Mouse (Mus musculus): Measurements from ENCODE around the gene Wdr82. TPM values are rescaled to one million over a fixed set of nuclear protein-coding genes. Genes with fewer than 3 reads are reported as not detected.

The Wdr82 gene
- polyA plus RNA-seq, 1 experiment from 2014 or later, result 16.0 TPM

GRCm38 (mm10) chr9:106147851-106148431 is 22.8 kb upstream of the Wdr82 start:
- peak overlapping the region; percentile 37; the same call in 1 of the 2 replicates for H3K4me3 ChIP-seq
- ATAC-seq (ENCODE audit: extremely low read depth, insufficient number of reproducible peaks, low FRiP score, low TSS enrichment), result no peak
- H3K9me3 ChIP-seq, result no peaks in the 10 kb centered on the region
- peak overlapping the region; percentile 66 for H3K4me2 ChIP-seq
- H3K36me3 ChIP-seq, result no peaks in the 10 kb centered on the region
- peaks cover 15% of the 10 kb centered on the region for H3K4me1 ChIP-seq
- 4% methylated on average over 10 of the region's 10 CpGs for WGBS
- peak overlapping the region; percentile 63; the same call in 1 of the 2 replicates for H3K9ac ChIP-seq
- H3K27me3 ChIP-seq (replicated peaks), result peaks cover 93% of the 10 kb centered on the region
- H3K27ac ChIP-seq (replicated peaks), result no peak overlapping the region

- Histone ChIP-seq H3K4me3 (peak overlapping the region; percentile 37), H3K9ac (peak overlapping the region; percentile 63), H3K4me1 (peaks cover 15% of the 10 kb centered on the region), H3K9me3 (no peaks in the 10 kb centered on the region), H3K4me2 (peak overlapping the region; percentile 66), H3K36me3 (no peaks in the 10 kb centered on the region), H3K27ac (replicated peaks) (no peak overlapping the region), H3K27me3 (replicated peaks) (peaks cover 87% of the 10 kb centered on the region)
- 2% methylated on average over 36 of the region's 36 CpGs for WGBS
- no peak for ATAC-seq (ENCODE audit: extremely low read depth, insufficient number of reproducible peaks, low FRiP score, low TSS enrichment)
Observed at GRCm38 (mm10) chr9:106148541-106149398, 22.0 kb upstream of the Wdr82 start.

DNA sequence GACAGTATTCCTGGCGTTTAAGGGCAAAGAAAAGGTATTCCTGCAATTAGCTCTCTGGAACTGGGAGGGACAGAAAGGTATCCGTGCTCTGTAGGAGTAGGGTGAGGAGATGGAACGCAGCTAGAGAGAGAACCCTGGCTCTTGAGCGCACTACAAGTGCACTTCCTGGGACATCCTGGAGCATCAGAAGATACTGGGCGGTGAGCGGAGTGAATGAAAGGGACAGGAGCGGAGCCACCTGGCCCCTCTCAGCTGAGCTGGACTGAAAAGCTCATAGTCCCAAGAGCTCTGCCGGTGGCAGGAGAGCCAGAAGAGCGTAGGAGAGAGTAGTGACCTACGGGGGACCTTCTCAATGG is 21.4 kb upstream of the Wdr82 start:
- Histone ChIP-seq H3K9ac (0 out of 2 replicates have a peak overlapping the region, but pooled peaks have one; percentile 63), H3K9me3 (no peaks in the 10 kb centered on the region), H3K27ac (replicated peaks) (no peak overlapping the region), H3K36me3 (no peaks in the 10 kb centered on the region), H3K4me3 (peak overlapping the region; percentile 37), H3K27me3 (replicated peaks) (peaks cover 81% of the 10 kb centered on the region), H3K4me1 (peaks cover 15% of the 10 kb centered on the region), H3K4me2 (peak overlapping the region; percentile 66)
- no peak for ATAC-seq (ENCODE audit: extremely low read depth, insufficient number of reproducible peaks, low FRiP score, low TSS enrichment)
- WGBS, result 16% methylated on average over 10 of the region's 10 CpGs

- no peak for ATAC-seq (ENCODE audit: extremely low read depth, insufficient number of reproducible peaks, low FRiP score, low TSS enrichment)
- Histone ChIP-seq H3K27me3 (replicated peaks) (peaks cover 51% of the 10 kb centered on the region), H3K27ac (replicated peaks) (no peak overlapping the region), H3K4me1 (peaks cover 2% of the 10 kb centered on the region; the same call in 1 of the 2 replicates), H3K9ac (no peak overlapping the region), H3K9me3 (no peaks in the 10 kb centered on the region), H3K36me3 (no peaks in the 10 kb centered on the region), H3K4me2 (no peak overlapping the region), H3K4me3 (no peak overlapping the region)
- 78% methylated on average over 9 of the region's 9 CpGs for WGBS
Observed at GRCm38 (mm10) chr9:106154106-106154505, 16.6 kb upstream of the Wdr82 start.

DNA sequence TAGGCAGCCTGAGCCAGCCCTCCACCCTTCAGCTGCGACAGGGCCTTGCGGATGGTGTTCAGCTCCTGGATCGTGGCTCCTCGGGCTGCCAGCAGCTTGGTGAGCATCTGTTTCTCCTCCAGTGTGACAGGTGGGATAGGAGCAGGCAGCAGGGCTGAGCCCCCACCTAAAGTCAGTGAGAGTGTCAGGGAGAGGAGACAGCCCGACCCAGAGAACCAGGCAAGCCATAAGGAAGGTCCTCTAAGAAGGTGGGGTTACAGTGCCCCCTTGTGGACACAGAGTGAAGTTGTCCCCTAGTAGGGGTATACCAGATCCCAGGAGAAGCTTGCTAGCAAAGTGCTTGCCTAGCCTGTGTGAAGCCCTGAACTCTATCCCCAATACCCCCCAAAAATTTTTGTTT is 14.3 kb upstream of the Wdr82 start:
- no peak overlapping the region for H3K27ac ChIP-seq (replicated peaks)
- 56% methylated on average over 5 of the region's 5 CpGs for WGBS
- no peaks in the 10 kb centered on the region for H3K36me3 ChIP-seq
- no peaks in the 10 kb centered on the region for H3K9me3 ChIP-seq
- H3K9ac ChIP-seq, result no peak overlapping the region
- peaks cover 27% of the 10 kb centered on the region for H3K27me3 ChIP-seq (replicated peaks)
- peaks cover 5% of the 10 kb centered on the region for H3K4me1 ChIP-seq
- no peak for ATAC-seq (ENCODE audit: extremely low read depth, insufficient number of reproducible peaks, low FRiP score, low TSS enrichment)
- H3K4me2 ChIP-seq, result no peak overlapping the region
- no peak overlapping the region for H3K4me3 ChIP-seq

DNA sequence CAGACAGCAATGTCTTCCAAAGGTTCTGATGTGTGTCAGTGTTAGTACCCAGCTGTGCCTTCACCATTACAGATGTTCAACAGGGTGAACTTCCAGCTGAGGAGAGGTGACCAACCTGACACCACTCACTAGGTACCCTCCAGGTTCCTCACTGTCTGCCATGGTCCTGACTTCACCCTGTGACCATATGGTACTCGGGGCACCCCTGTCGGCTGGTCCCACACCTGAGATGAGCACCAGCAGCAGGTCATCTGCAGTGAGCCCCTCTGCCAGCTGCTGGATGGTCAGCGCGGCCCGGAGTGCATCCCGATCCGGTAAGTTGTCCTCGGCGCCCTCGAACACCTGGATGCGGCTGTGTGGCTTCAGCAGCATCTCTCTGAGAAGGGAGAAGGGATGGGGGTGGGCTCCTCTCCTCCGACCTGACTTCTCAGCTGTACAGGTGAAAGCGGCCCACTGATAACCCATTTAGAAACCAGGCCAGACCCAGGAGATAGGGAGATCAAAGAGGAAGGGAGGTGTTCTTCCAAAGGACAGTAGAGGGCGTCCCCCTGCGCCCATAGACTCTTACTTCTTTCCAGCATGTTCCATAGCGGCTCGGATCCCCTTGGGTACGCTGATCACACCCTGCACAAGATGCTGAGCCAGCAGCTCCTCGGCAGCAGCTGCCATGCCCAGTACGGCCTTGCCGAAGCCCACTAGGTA is 13.7 kb upstream of the Wdr82 start:
- Histone ChIP-seq H3K27ac (replicated peaks) (no peak overlapping the region), H3K27me3 (replicated peaks) (peaks cover 29% of the 10 kb centered on the region), H3K4me2 (no peak overlapping the region), H3K9me3 (no peaks in the 10 kb centered on the region), H3K4me3 (no peak overlapping the region), H3K36me3 (no peaks in the 10 kb centered on the region), H3K9ac (no peak overlapping the region), H3K4me1 (peaks cover 5% of the 10 kb centered on the region)
- 79% methylated on average over 21 of the region's 21 CpGs for WGBS
- no peak for ATAC-seq (ENCODE audit: extremely low read depth, insufficient number of reproducible peaks, low FRiP score, low TSS enrichment)

DNA sequence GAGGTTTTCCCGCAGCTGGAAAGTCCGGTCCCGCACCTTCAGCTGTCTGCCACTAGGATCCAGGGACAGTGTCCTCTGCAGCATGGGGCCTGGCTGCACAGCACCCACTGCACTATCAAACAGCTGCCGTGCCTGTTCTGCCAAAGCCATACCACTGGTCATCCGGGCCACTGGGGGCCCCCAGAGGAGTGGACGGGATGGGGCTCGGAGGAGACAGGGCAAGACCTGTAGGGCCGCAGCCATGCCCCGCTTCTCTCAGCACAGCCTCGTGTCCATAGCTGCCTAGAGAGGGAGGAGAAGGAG is 13.2 kb upstream of the Wdr82 start:
- Histone ChIP-seq H3K4me2 (no peak overlapping the region), H3K27me3 (replicated peaks) (peaks cover 29% of the 10 kb centered on the region), H3K36me3 (no peaks in the 10 kb centered on the region), H3K4me3 (no peak overlapping the region), H3K4me1 (peaks cover 5% of the 10 kb centered on the region), H3K9ac (no peak overlapping the region), H3K27ac (replicated peaks) (no peak overlapping the region), H3K9me3 (no peaks in the 10 kb centered on the region)
- WGBS, result 82% methylated on average over 10 of the region's 10 CpGs
- ATAC-seq (ENCODE audit: extremely low read depth, insufficient number of reproducible peaks, low FRiP score, low TSS enrichment), result no peak

DNA sequence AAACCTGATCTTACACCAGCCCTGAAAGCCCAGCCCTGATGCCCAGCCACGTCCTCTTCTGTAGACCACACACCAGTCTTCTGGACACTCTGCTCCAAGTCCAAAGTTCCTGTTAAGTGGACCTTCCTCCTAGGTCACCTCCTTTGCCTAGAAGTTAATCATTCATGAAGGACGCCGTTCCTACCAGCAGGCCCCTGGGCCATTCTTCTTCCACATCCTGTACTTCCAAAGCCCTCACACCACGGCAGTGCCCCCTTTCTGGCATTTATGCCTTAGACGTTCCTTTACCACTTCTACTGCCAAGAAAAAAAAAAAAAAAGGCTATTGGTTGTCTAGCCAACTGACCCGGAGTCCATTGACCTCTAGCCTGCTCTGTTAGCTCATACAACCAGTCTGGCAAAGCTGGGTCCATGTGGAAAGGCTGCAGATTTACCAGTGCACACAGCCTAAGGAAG is 12.7 kb upstream of the Wdr82 start, which contains the start of gene Glyctk:
Gene Glyctk (minus strand): TSS at position 102 of the 455 bp plus-strand sequence.
- Histone ChIP-seq H3K9me3 (no peaks in the 10 kb centered on the region), H3K4me2 (no peak within 1 kb of the TSS)
- 75% methylated on average over 6 of the region's 6 CpGs for WGBS

DNA sequence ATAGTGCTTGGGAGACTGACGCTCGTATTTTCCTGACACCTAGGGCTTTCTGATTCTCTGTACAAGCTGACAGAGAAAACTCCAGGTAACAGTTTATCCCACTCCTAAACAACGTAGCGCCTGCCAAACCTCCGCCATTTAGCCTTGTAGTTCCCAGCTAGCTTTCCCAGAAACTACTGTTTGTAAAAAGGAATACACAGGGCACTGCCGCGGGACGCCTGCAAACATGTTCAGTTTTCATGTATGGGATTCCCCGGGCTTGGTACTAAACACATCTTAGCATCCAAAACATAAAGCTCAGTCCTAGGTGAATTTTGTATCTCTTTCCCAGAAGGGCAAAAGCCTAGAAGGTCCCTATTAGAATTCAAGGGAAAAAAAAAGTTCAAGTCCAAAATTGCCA is 11.5 kb upstream of the Wdr82 start:
- H3K4me3 ChIP-seq, result peak overlapping the region; percentile 64

More for the DNA sequence above, 12.7 kb upstream of the Wdr82 start, which contains the start of gene Glyctk:
- no peaks in the 10 kb centered on the region for H3K36me3 ChIP-seq
- no peak within 1 kb of the TSS for H3K4me3 ChIP-seq
- no peak for ATAC-seq (ENCODE audit: extremely low read depth, insufficient number of reproducible peaks, low FRiP score, low TSS enrichment)
- H3K27me3 ChIP-seq (replicated peaks), result peaks cover 26% of the 10 kb centered on the region
- no peak within 1 kb of the TSS for H3K9ac ChIP-seq
- peaks cover 5% of the 10 kb centered on the region for H3K4me1 ChIP-seq
- no peak within 1 kb of the TSS for H3K27ac ChIP-seq (replicated peaks)

DNA sequence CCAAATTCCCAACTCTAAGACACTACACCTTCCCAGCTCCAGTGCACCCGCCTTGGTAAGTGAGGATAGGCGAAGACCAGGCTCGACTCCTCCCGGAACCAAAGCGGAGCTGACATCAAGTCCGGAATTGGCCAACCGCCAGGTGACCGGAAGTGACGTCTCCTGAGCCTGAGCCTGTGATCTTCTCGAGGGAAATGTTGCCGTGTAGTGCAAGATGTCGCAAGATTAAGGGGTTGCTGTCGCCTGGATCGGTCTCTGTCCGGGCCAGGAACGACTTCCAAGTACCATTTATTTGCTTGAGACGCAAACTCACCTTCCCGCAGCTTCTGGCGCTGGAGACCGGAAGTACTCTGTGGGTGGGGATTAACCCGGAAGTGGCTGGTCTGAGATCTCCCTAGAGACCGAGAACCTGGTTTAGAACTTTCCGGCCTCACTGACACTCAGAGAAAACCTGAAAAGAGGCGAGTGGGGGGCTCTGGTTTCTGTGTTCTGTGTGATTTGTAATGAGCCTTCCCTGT is 10.9 kb upstream of the Wdr82 start:
- Histone ChIP-seq H3K27me3 (replicated peaks) (peaks cover 26% of the 10 kb centered on the region), H3K4me1 (peaks cover 5% of the 10 kb centered on the region), H3K27ac (replicated peaks) (peak overlapping the region; percentile 90), H3K9me3 (no peaks in the 10 kb centered on the region), H3K4me3 (peak overlapping the region; percentile 64), H3K4me2 (peak overlapping the region; percentile 73), H3K36me3 (no peaks in the 10 kb centered on the region), H3K9ac (peak overlapping the region; percentile 82)
- 4% methylated on average over 24 of the region's 24 CpGs for WGBS
- ATAC-seq (ENCODE audit: extremely low read depth, insufficient number of reproducible peaks, low FRiP score, low TSS enrichment), result peak; percentile 67

More for the DNA sequence above, 11.5 kb upstream of the Wdr82 start:
- ATAC-seq (ENCODE audit: extremely low read depth, insufficient number of reproducible peaks, low FRiP score, low TSS enrichment), result no peak
- no peaks in the 10 kb centered on the region for H3K9me3 ChIP-seq
- peak overlapping the region; percentile 73 for H3K4me2 ChIP-seq
- no peak overlapping the region for H3K9ac ChIP-seq
- no peak overlapping the region for H3K27ac ChIP-seq (replicated peaks)
- H3K36me3 ChIP-seq, result no peaks in the 10 kb centered on the region
- 82% methylated on average over 9 of the region's 9 CpGs for WGBS
- H3K27me3 ChIP-seq (replicated peaks), result peaks cover 26% of the 10 kb centered on the region
- peaks cover 5% of the 10 kb centered on the region for H3K4me1 ChIP-seq

DNA sequence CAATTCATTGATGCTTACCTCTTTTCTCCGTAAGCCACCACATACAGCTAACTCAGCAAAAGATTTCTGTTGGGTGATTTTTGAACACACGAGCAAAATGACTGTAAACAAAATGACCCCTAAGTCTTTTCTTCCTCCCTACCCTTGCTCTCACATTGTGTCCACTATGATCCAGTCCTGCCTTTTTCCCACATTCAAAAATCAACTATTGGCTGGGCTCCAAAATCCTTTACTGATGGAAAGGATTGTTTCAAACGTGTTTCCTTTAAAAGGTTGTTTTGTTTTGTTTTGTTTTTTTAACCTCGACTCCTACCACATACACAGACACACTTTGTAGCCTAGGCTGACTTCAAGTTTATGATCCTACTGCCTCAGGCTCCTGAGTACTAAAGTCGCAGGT is 10.3 kb upstream of the Wdr82 start:
- Histone ChIP-seq H3K4me1 (peaks cover 5% of the 10 kb centered on the region), H3K4me2 (peak overlapping the region; percentile 73), H3K9ac (peak overlapping the region; percentile 82), H3K9me3 (no peaks in the 10 kb centered on the region), H3K4me3 (peak overlapping the region; percentile 64), H3K27ac (replicated peaks) (peak overlapping the region; percentile 90; the same call in 1 of the 2 replicates), H3K36me3 (no peaks in the 10 kb centered on the region), H3K27me3 (replicated peaks) (peaks cover 26% of the 10 kb centered on the region)
- ATAC-seq (ENCODE audit: extremely low read depth, insufficient number of reproducible peaks, low FRiP score, low TSS enrichment), result no peak
- WGBS, result 40% methylated on average over 5 of the region's 5 CpGs
